Mouse (Mus musculus) lung, embryonic 15.5 days (tissue): ENCODE results near the gene Phlda2. TPM values are rescaled to one million over a fixed set of nuclear protein-coding genes. Genes with fewer than 3 reads are reported as not detected.
A peak's percentile ranks its signal among the peaks of the same experiment; 100 is the strongest.

Experiments used
- ATAC-seq: fragments of 200-750 bp; cut with Nextera tagmentation; 2 replicates; pipeline ENCODE4 v1.8.0; 2017; ENCODE audit warnings: moderate number of reproducible peaks, borderline replicate concordance; ENCODE audit not compliant: low FRiP score, low TSS enrichment; ENCODE audit errors: extremely low read depth
- H3K27ac ChIP-seq: fragments of 300-500 bp; sonication (generic); 2 replicates; pipeline ENCODE4 v1.5.1; 2015; ENCODE audit warnings: moderate library complexity, mild to moderate bottlenecking, inconsistent platforms
- H3K27me3 ChIP-seq: fragments of 300-500 bp; sonication (generic); 2 replicates; pipeline ENCODE4 v1.6.1; 2015; ENCODE audit warnings: inconsistent platforms
- H3K36me3 ChIP-seq: fragments of 300-500 bp; sonication (generic); 2 replicates; pipeline ENCODE4 v1.6.1; 2015; ENCODE audit warnings: inconsistent platforms
- H3K4me1 ChIP-seq: fragments of 300-500 bp; sonication (generic); 2 replicates; pipeline ENCODE4 v1.6.1; 2015; ENCODE audit warnings: inconsistent platforms
- H3K4me2 ChIP-seq: fragments of 300-500 bp; sonication (generic); 2 replicates; pipeline ENCODE4 v1.6.1; 2015; ENCODE audit warnings: inconsistent platforms, mild to moderate bottlenecking, moderate library complexity
- H3K4me3 ChIP-seq: fragments of 300-500 bp; sonication (generic); 2 replicates; pipeline ENCODE4 v1.5.1; 2015; ENCODE audit warnings: mild to moderate bottlenecking, inconsistent platforms
- H3K9ac ChIP-seq: fragments of 300-500 bp; sonication (generic); 2 replicates; pipeline ENCODE4 v1.6.1; 2015; ENCODE audit warnings: inconsistent platforms
- H3K9me3 ChIP-seq: fragments of 300-500 bp; sonication (generic); 2 replicates; pipeline ENCODE4 v1.6.1; 2016; ENCODE audit warnings: inconsistent platforms
- WGBS: fragments of 180-500 bp; shearing (Covaris S2); methylation state at CpG from one replicate; pipeline ENCODE4 v1.1.7; 2015; 5-methylcytosine and 5-hydroxymethylcytosine counted together
- polyA plus RNA-seq: library from polyadenylated mRNA; unstranded; fragments of >200 nt; fragmentation: Nextera tagmentation; extraction: Ambion mirVana; gene quantifications from 2 replicates; pipeline ENCODE4 v1.2.1, GENCODE M21; 2015

Gene Phlda2
- polyA plus RNA-seq, 1 experiment from 2014 or later, result 4.7 TPM

DNA sequence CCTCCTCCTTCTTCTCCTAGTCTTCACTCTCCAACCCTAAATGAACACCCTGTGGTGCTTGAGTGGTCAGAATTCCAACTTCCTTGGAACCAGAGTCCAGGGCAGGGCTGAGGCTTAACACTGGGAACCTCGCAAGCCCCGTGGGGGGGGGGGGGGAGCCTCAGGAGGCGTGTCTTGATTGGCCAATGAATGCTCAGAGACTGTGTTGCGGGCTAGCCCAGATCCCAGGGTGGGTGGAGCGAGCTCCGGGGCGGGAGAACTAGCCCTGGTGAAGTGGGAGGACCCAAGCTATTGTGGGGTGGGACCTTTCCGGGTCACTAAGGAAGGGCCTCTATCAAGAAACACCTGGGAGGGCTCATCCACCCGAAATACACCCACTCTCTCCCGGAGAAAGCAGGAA, 28.1 kb downstream of the Phlda2 start:
- Histone ChIP-seq H3K36me3 (no peaks in the 10 kb centered on the region), H3K4me3 (no peak overlapping the region), H3K4me2 (no peak overlapping the region), H3K9ac (no peak overlapping the region), H3K4me1 (0 out of 2 replicates have a peak, but pooled peaks cover 8% of the 10 kb centered on the region), H3K9me3 (no peaks in the 10 kb centered on the region), H3K27me3 (no peaks in the 10 kb centered on the region; the same call in 1 of the 2 replicates), H3K27ac (no peak overlapping the region)
- whole genome bisulfite sequencing, result 33% methylated on average over 10 of the region's 10 CpGs
- ATAC-seq, result no peak

- ATAC-seq, result no peak
- Histone ChIP-seq H3K9me3 (no peaks in the 10 kb centered on the region), H3K27me3 (no peaks in the 10 kb centered on the region), H3K36me3 (no peaks in the 10 kb centered on the region), H3K4me3 (no peak within 1 kb of the TSS), H3K4me2 (peak within 1 kb of the TSS; percentile 19; the same call in 1 of the 2 replicates), H3K4me1 (0 out of 2 replicates have a peak, but pooled peaks cover 8% of the 10 kb centered on the region), H3K27ac (no peak within 1 kb of the TSS), H3K9ac (no peak within 1 kb of the TSS)
- 21% methylated on average over 4 of the region's 4 CpGs for WGBS
Observed at GRCm38 (mm10) chr7:143473347-143474101, 29.4 kb downstream of the Phlda2 start, which contains the start of gene Slc22a18. Slc22a18 (plus strand) TSS chr7:143473736.

GRCm38 (mm10) chr7:143469946-143470345, 33.0 kb downstream of the Phlda2 start:
- Histone ChIP-seq H3K27ac (no peak overlapping the region; the same call in 1 of the 2 replicates), H3K4me1 (peaks cover 13% of the 10 kb centered on the region), H3K36me3 (no peaks in the 10 kb centered on the region), H3K27me3 (0 out of 2 replicates have a peak, but pooled peaks cover 1% of the 10 kb centered on the region), H3K9me3 (no peaks in the 10 kb centered on the region), H3K4me2 (no peak overlapping the region), H3K9ac (no peak overlapping the region), H3K4me3 (no peak overlapping the region)
- 9% methylated on average over 8 of the region's 8 CpGs for WGBS
- ATAC-seq, result no peak

DNA sequence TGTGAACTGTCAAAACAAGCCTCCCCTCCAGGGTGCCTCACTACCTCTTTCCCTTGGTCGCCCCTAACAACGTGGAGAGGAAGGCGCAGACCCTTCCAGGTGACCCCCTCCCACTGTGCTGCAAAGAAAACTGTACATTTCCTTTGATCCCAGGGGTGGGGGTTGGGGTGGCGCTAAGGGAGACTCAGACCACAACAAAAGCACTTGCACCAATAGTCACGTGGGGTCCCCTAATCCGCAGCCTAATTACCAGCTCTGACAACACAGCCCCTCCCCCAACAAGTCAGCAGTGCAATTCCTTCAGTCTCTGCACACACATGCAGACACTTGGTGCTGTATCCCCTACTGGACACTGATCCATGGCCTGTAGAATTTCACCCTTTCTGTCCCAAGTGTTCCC, 35.2 kb downstream of the Phlda2 start:
- Histone ChIP-seq H3K4me2 (no peak overlapping the region), H3K36me3 (no peaks in the 10 kb centered on the region), H3K4me3 (no peak overlapping the region), H3K4me1 (peaks cover 24% of the 10 kb centered on the region), H3K9ac (no peak overlapping the region), H3K27me3 (0 out of 2 replicates have a peak, but pooled peaks cover 4% of the 10 kb centered on the region), H3K27ac (no peak overlapping the region), H3K9me3 (no peaks in the 10 kb centered on the region)
- 14% methylated on average over 6 of the region's 6 CpGs for WGBS
- ATAC-seq, result no peak

DNA sequence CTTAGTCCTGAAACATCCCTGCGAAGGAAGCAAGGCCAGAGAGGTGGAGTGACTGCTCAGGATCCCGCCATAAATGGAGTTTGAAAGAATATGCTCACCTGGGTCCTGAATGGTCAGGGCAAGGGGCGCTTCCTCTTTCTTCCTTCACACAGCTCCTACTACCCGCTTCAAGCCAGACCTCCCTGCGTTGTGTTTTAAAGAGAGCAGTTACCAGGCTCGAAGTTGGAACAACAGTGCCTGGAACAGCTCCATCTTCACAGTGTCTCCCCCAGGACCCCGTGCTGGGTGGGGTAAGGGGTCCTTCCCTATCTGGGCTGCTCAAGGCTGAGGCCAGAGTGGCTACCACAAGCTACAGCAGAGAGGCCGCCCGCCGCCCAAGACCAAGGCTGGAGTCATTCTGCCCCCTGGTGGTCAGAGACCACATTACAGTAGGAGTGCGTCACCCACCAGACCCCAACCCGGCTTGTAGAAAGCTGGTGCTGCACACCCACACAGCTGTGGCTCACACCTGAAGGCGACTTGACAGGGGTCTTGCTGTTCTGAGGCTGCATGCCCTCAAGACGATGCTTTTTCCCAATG, 36.8 kb downstream of the Phlda2 start:
- Histone ChIP-seq H3K36me3 (no peaks in the 10 kb centered on the region), H3K4me2 (no peak overlapping the region), H3K9me3 (no peaks in the 10 kb centered on the region), H3K4me1 (peaks cover 36% of the 10 kb centered on the region), H3K9ac (no peak overlapping the region), H3K27me3 (0 out of 2 replicates have a peak, but pooled peaks cover 4% of the 10 kb centered on the region), H3K27ac (no peak overlapping the region), H3K4me3 (no peak overlapping the region)
- WGBS, result 30% methylated on average over 14 of the region's 14 CpGs
- 0 out of 2 replicates have a peak, but pooled peaks have one; percentile 13 for ATAC-seq

DNA sequence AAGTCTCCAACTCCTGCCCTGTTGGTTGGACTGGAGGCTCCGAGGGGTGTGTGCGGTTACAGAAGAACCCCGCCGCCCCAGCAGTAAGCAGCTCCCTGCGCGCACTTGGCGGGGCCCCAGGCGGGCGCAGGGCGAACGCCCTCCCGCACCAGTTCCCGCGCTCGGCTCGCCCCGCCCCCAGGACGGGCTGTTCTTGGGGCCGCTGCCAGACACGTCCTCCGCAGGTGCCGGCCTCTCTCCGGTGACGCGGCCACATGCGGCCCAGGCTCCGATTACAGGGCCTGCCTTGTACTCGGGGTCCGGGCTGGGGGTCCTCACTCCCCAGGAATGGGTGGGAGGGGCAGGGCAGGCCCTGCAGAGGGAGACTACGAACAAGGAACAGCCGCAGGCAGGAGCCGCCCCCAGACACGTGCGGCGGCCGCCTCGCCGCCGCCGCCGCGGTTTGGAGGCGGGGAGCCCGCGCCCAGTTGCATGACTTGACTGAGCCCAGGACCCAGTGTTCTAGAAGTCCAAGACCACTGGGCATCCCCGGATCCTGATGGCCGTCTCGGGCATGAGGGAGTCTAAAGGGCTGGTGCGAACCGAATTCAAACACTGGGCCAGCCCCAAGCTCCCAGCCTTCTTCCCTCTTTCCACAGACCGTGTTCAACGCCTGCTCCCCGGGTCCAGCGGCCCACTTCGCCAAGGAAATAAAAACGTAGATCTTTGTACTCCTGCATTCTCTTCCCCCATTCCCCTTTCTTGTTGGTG, 38.0 kb downstream of the Phlda2 start:
- Histone ChIP-seq H3K4me2 (peak overlapping the region; percentile 77), H3K9me3 (peaks cover 10% of the 10 kb centered on the region; the same call in 1 of the 2 replicates), H3K27me3 (0 out of 2 replicates have a peak, but pooled peaks cover 4% of the 10 kb centered on the region), H3K4me3 (peak overlapping the region; percentile 34), H3K36me3 (no peaks in the 10 kb centered on the region), H3K27ac (peak overlapping the region; percentile 74), H3K4me1 (peaks cover 36% of the 10 kb centered on the region), H3K9ac (peak overlapping the region; percentile 27)
- ATAC-seq, result peak; percentile 29
- 13% methylated on average over 56 of the region's 56 CpGs for WGBS

GRCm38 (mm10) chr7:143463865-143464415, 39.0 kb downstream of the Phlda2 start:
- no peak for ATAC-seq
- Histone ChIP-seq H3K4me3 (no peak overlapping the region), H3K27ac (peak overlapping the region; percentile 74), H3K9me3 (peaks cover 10% of the 10 kb centered on the region; the same call in 1 of the 2 replicates), H3K27me3 (peaks cover 4% of the 10 kb centered on the region; the same call in 1 of the 2 replicates), H3K4me2 (peak overlapping the region; percentile 77; the same call in 1 of the 2 replicates), H3K4me1 (peaks cover 36% of the 10 kb centered on the region), H3K36me3 (no peaks in the 10 kb centered on the region), H3K9ac (no peak overlapping the region)
- WGBS, result 28% methylated on average over 11 of the region's 11 CpGs

GRCm38 (mm10) chr7:143462516-143462915, 40.4 kb downstream of the Phlda2 start:
- peaks cover 4% of the 10 kb centered on the region; the same call in 1 of the 2 replicates for H3K27me3 ChIP-seq
- no peak overlapping the region for H3K4me3 ChIP-seq
- no peaks in the 10 kb centered on the region for H3K36me3 ChIP-seq
- H3K4me2 ChIP-seq, result no peak overlapping the region
- no peak for ATAC-seq
- H3K4me1 ChIP-seq, result peaks cover 36% of the 10 kb centered on the region
- 0 out of 2 replicates have a peak overlapping the region, but pooled peaks have one; percentile 13 for H3K27ac ChIP-seq
- no peak overlapping the region for H3K9ac ChIP-seq
- 81% methylated on average over 5 of the region's 5 CpGs for WGBS
- H3K9me3 ChIP-seq, result peaks cover 10% of the 10 kb centered on the region; the same call in 1 of the 2 replicates

- ATAC-seq, result no peak
- no peak overlapping the region for H3K9ac ChIP-seq
- 0 out of 2 replicates have a peak overlapping the region, but pooled peaks have one; percentile 24 for H3K4me3 ChIP-seq
Observed at GRCm38 (mm10) chr7:143461920-143462319, 41.0 kb downstream of the Phlda2 start.

DNA sequence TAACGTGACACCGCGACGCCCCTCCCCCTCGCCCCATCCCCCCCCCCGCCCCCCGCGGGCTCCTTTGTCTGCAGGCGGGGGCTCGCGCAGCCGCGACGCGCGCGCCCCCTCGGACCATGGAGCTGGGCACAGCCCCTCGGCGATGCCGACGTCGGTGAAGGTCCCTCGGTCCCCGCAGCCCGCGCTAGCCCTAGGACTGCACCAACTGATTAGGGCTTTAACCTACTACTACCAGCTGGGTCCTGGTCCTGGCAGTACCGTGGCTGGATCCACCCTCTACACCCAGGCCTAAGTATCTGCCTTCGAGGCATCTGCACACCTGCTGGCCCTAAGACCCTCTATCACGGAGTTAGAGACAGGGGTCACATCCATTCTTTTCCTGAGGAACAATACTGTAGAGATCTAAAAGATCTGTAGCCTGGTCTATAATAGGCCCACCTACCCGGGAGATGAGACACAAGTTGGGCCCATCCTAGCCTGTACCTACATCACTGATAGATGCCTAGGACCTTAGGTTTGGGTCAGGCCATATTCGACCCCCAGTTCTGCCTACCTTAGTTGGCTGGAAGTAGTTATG, 41.6 kb downstream of the Phlda2 start:
- Histone ChIP-seq H3K4me2 (peak overlapping the region; percentile 66), H3K27ac (peak overlapping the region; percentile 65), H3K27me3 (peaks cover 4% of the 10 kb centered on the region; the same call in 1 of the 2 replicates), H3K9me3 (peaks cover 10% of the 10 kb centered on the region; the same call in 1 of the 2 replicates), H3K4me3 (peak overlapping the region; percentile 24), H3K36me3 (no peaks in the 10 kb centered on the region), H3K9ac (peak overlapping the region; percentile 39), H3K4me1 (peaks cover 36% of the 10 kb centered on the region)
- ATAC-seq, result peak; percentile 39
- WGBS, result 25% methylated on average over 30 of the region's 32 CpGs

More at GRCm38 (mm10) chr7:143461920-143462319, 41.0 kb downstream of the Phlda2 start:
- Histone ChIP-seq H3K36me3 (no peaks in the 10 kb centered on the region), H3K9me3 (peaks cover 10% of the 10 kb centered on the region; the same call in 1 of the 2 replicates), H3K27ac (peak overlapping the region; percentile 65), H3K4me2 (peak overlapping the region; percentile 66), H3K4me1 (peaks cover 36% of the 10 kb centered on the region), H3K27me3 (peaks cover 4% of the 10 kb centered on the region; the same call in 1 of the 2 replicates)
- 42% methylated on average over 11 of the region's 11 CpGs for WGBS
